12 mouse cellular contexts compared by ENCODE assay signal in the genomic region with DNA sequence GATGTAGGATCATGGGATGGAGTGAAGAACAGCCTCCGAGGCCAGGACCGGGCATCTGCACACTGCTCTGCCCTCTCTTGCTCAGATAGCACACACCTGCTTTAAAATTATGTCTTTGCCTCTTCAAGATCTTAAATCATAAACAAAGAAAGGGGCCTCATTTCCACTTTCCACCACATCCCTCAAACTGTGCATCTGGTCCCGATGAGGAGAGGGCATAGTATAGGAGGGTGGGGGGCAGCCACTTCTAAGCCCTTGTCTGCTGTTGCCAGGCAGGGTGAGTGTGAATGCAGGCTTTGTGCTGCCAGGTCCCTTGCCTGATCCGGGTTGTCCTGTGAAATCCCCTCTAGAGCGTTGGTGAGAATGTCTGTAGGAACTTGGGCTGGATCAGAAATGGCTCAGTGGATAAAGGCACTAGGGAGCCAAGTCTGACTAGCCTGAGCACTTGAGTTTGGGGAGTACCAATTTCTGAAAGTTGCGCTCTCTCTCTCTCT. TPM values are rescaled to one million over a fixed set of nuclear protein-coding genes. Genes with fewer than 3 reads are reported as not detected.
DNase-seq lines count a peak whose midpoint lies in the region; ATAC-seq and TF ChIP-seq lines count a peak whose summit lies in the region.
"Had no signal": no experiment of that assay in that cellular context is flagged by ENCODE, and none has a peak within 500 bp of the region (broad histone marks: within the 10 kb centered on the region; RNA-seq: fewer than 3 reads in every experiment).

No protein-coding gene starts in this region.

- no peak for TF ChIP-seq EP300 in heart, adult 2 months (IDR thresholded peaks at IDR 0.05; ENCODE audit: insufficient read depth, low read depth, low read length)

- no peak for ATAC-seq in lung, embryonic 14.5 days (ENCODE audit: insufficient read depth)
- no peak for ATAC-seq in forebrain, postnatal 0 days
- ATAC-seq in limb, embryonic 13.5 days (ENCODE audit: low FRiP score, low read depth), result no peak
- ATAC-seq in neural tube, embryonic 14.5 days (ENCODE audit: low read depth), result no peak
- no peak for ATAC-seq in megakaryocyte-erythroid progenitor cell, adult 5-6 weeks (replicated peaks; ENCODE audit: low FRiP score, low TSS enrichment, poor library complexity, severe bottlenecking)

- no peak overlapping the region for H3K9ac ChIP-seq in lung, embryonic 14.5 days
- peak overlapping the region; percentile 35 for H3K9ac ChIP-seq in forebrain, postnatal 0 days
- no peak overlapping the region; the same call in 1 of the 2 replicates for H3K9ac ChIP-seq in limb, embryonic 13.5 days
- no peak overlapping the region; the same call in 1 of the 2 replicates for H3K9ac ChIP-seq in neural tube, embryonic 14.5 days (replicated peaks; ENCODE audit: low read depth, low read length)
- no peak overlapping the region for H3K9ac ChIP-seq in heart, adult 2 months (ENCODE audit: low read depth, low read length)

- no peak overlapping the region for H3K27ac ChIP-seq in lung, embryonic 14.5 days (ENCODE audit: low read depth)
- H3K27ac ChIP-seq in forebrain, postnatal 0 days (ENCODE audit: low read depth, low read length), result peak overlapping the region; percentile 97; the same call in 1 of the 2 replicates
- no peak overlapping the region for H3K27ac ChIP-seq in limb, embryonic 13.5 days
- H3K27ac ChIP-seq in neural tube, embryonic 14.5 days (ENCODE audit: low read depth, low read length), result peak overlapping the region; percentile 65
- no peak overlapping the region for H3K27ac ChIP-seq in heart, adult 2 months
- H3K27ac ChIP-seq: left cerebral cortex, adult 2 months had no signal

- H3K79me2 ChIP-seq in heart, adult 2 months (replicated peaks; ENCODE audit: control insufficient read depth, insufficient read depth, low read length), result no peaks in the 10 kb centered on the region

- TF ChIP-seq POLR2A in heart, adult 2 months (IDR thresholded peaks at IDR 0.05; ENCODE audit: insufficient read depth, low read depth, low read length), result no peak

- H3K36me3 ChIP-seq in lung, embryonic 14.5 days (ENCODE audit: insufficient read depth), result no peaks in the 10 kb centered on the region
- H3K36me3 ChIP-seq in forebrain, postnatal 0 days (ENCODE audit: insufficient read depth), result no peaks in the 10 kb centered on the region
- no peaks in the 10 kb centered on the region; the same call in 1 of the 2 replicates for H3K36me3 ChIP-seq in limb, embryonic 13.5 days
- H3K36me3 ChIP-seq in neural tube, embryonic 14.5 days (ENCODE audit: control insufficient read depth, insufficient read depth, low read length), result no peaks in the 10 kb centered on the region
- no peaks in the 10 kb centered on the region for H3K36me3 ChIP-seq in heart, adult 2 months (ENCODE audit: control insufficient read depth, insufficient read depth, low read length)

- no peaks in the 10 kb centered on the region for H3K9me3 ChIP-seq in lung, embryonic 14.5 days (ENCODE audit: low read depth, low read length)
- H3K9me3 ChIP-seq in forebrain, postnatal 0 days (ENCODE audit: low read length), result no peaks in the 10 kb centered on the region
- H3K9me3 ChIP-seq in limb, embryonic 13.5 days, result no peaks in the 10 kb centered on the region
- H3K9me3 ChIP-seq in neural tube, embryonic 14.5 days (ENCODE audit: control insufficient read depth, low read length), result no peaks in the 10 kb centered on the region

- H3K4me1 ChIP-seq in lung, embryonic 14.5 days (ENCODE audit: insufficient read depth), result peaks cover 27% of the 10 kb centered on the region
- H3K4me1 ChIP-seq in forebrain, postnatal 0 days (ENCODE audit: insufficient read depth), result peaks cover 23% of the 10 kb centered on the region
- H3K4me1 ChIP-seq in limb, embryonic 13.5 days, result peaks cover 62% of the 10 kb centered on the region
- H3K4me1 ChIP-seq in neural tube, embryonic 14.5 days (ENCODE audit: control insufficient read depth, insufficient read depth, low read length), result peaks cover 36% of the 10 kb centered on the region
- H3K4me1 ChIP-seq in heart, adult 2 months (ENCODE audit: control insufficient read depth, insufficient read depth, low read length), result peaks cover 5% of the 10 kb centered on the region

- TF ChIP-seq CTCF in lung, embryonic 14.5 days (IDR thresholded peaks at IDR 0.05; ENCODE audit: low read depth), result no peak
- TF ChIP-seq CTCF in forebrain, postnatal 0 days (IDR thresholded peaks at IDR 0.05; ENCODE audit: low read depth), result no peak
- TF ChIP-seq CTCF in heart, adult 2 months (IDR thresholded peaks at IDR 0.05), result no peak

- 38% methylated on average over 6 of the region's 6 CpGs for WGBS in lung, embryonic 14.5 days
- 24% methylated on average over 6 of the region's 6 CpGs for WGBS in forebrain, postnatal 0 days
- WGBS in limb, embryonic 13.5 days, result 36% methylated on average over 6 of the region's 6 CpGs
- WGBS in neural tube, embryonic 14.5 days, result 27% methylated on average over 6 of the region's 6 CpGs
- 87% methylated on average over 6 of the region's 6 CpGs for WGBS in heart, adult 2 months

- intact Hi-C loops in heart, adult 2 months (cut with DNase I), result no loop called here

- DNase-seq in lung, embryonic 14.5 days, result no peak
- DNase-seq in lung, postnatal 10 days, result no peak
- DNase-seq in forebrain, postnatal 0 days, result peak; percentile 41
- no peak for DNase-seq in frontal cortex, postnatal 25 days (ENCODE audit: low spot score in 2 of 2)
- DNase-seq in heart, adult 2 months, result no peak
- DNase-seq: kidney, postnatal 14 days; lung, adult 18-20 months had no signal

- peak overlapping the region; percentile 27 for H3K4me2 ChIP-seq in lung, embryonic 14.5 days
- peak overlapping the region; percentile 77 for H3K4me2 ChIP-seq in forebrain, postnatal 0 days (ENCODE audit: low read depth)
- peak overlapping the region; percentile 82; the same call in 1 of the 2 replicates for H3K4me2 ChIP-seq in limb, embryonic 13.5 days (replicated peaks)
- peak overlapping the region; percentile 78 for H3K4me2 ChIP-seq in neural tube, embryonic 14.5 days (ENCODE audit: low read depth, low read length)

- no peaks in the 10 kb centered on the region for H3K27me3 ChIP-seq in lung, embryonic 14.5 days (ENCODE audit: insufficient read depth, low read length)
- H3K27me3 ChIP-seq in forebrain, postnatal 0 days (ENCODE audit: insufficient read depth, low read length), result no peaks in the 10 kb centered on the region
- H3K27me3 ChIP-seq in limb, embryonic 13.5 days, result no peaks in the 10 kb centered on the region
- H3K27me3 ChIP-seq in neural tube, embryonic 14.5 days (ENCODE audit: control insufficient read depth, insufficient read depth, low read length), result no peaks in the 10 kb centered on the region
- H3K27me3 ChIP-seq in heart, adult 2 months (ENCODE audit: control insufficient read depth, insufficient read depth, low read length), result no peaks in the 10 kb centered on the region

- H3K4me3 ChIP-seq in lung, embryonic 14.5 days (ENCODE audit: low read depth, low read length), result no peak overlapping the region
- H3K4me3 ChIP-seq in forebrain, postnatal 0 days (ENCODE audit: low read depth, low read length), result peak overlapping the region; percentile 98; the same call in 1 of the 2 replicates
- H3K4me3 ChIP-seq in limb, embryonic 13.5 days, result no peak overlapping the region
- peak overlapping the region; percentile 100; the same call in 1 of the 2 replicates for H3K4me3 ChIP-seq in neural tube, embryonic 14.5 days (ENCODE audit: low read depth, low read length)
- H3K4me3 ChIP-seq in heart, adult 2 months, result no peak overlapping the region
- H3K4me3 ChIP-seq: left cerebral cortex, adult 2 months had no signal

RNA-seq across cellular contexts. Expression of a gene that starts 3.6 kb away (rescaled TPM):
- 12.8 and 16.1 TPM in 2 replicates for polyA plus RNA-seq in lung, embryonic 14.5 days (2014; fragmentation: Nextera tagmentation; extraction: Ambion mirVana)
- total RNA-seq in forebrain, postnatal 0 days (2014; rRNA removed), result 16.2 and 19.0 TPM in 2 replicates
- polyA plus RNA-seq in forebrain, postnatal 0 days (2015; fragmentation: Nextera tagmentation; extraction: Ambion mirVana), result 9.1 and 16.0 TPM in 2 replicates
- polyA plus RNA-seq in limb, embryonic 13.5 days (2015; fragmentation: Nextera tagmentation; extraction: Ambion mirVana), result 9.2 and 12.2 TPM in 2 replicates
- polyA plus RNA-seq in neural tube, embryonic 14.5 days (2014; fragmentation: Nextera tagmentation; extraction: Ambion mirVana), result 32.4 and 40.0 TPM in 2 replicates
- total RNA-seq in heart, adult 2 months (2021), result 1 to 10 TPM; 3.9 to 4.2 TPM
- polyA plus RNA-seq in heart, adult 2 months (2012; rRNA removed), result 2.4 and 4.7 TPM in 2 replicates
- total RNA-seq in megakaryocyte-erythroid progenitor cell, adult 5-6 weeks (2014; fragmentation: Nextera tagmentation), result 3.5 and 16.9 TPM in 2 replicates
- 0.52 and 0.53 TPM in 2 replicates for total RNA-seq in megakaryocyte-erythroid progenitor cell, adult 5-6 weeks (2017)
- total RNA-seq: MEL had no signal

Comparison
In these comparisons a context has a peak if more than half of its experiments do, and no peak if none do; other contexts are left out.
1. H3K27ac ChIP-seq: peak in forebrain, postnatal 0 days (single experiment) and neural tube, embryonic 14.5 days (single experiment); none in lung, embryonic 14.5 days (single experiment), limb, embryonic 13.5 days (single experiment) and heart, adult 2 months (single experiment).
2. H3K4me2 ChIP-seq: peak in every context shown above with its lines; median percentile 82 in limb, embryonic 13.5 days; 78 in neural tube, embryonic 14.5 days; 77 in forebrain, postnatal 0 days; 27 in lung, embryonic 14.5 days.
3. H3K4me3 ChIP-seq: peak in forebrain, postnatal 0 days (single experiment) and neural tube, embryonic 14.5 days (single experiment); none in lung, embryonic 14.5 days (single experiment), limb, embryonic 13.5 days (single experiment) and heart, adult 2 months (single experiment).